Mouse (Mus musculus) MEL (cell line): ENCODE measurements at regions not wholly inside any gene's neighbourhood (a gene's known extent, or its start where the extent isn't known, plus 50 kb on each side); places are given as distances from the start of the nearest gene placed in this dataset.

Experiments
- DNase-seq: peaks from one replicate; pipeline ENCODE4 v3.0.0; 2011; ENCODE audit warnings: low read depth, low spot score
- H3K27ac ChIP-seq: 2 replicates; pipeline ENCODE4 v1.5.1; 2012; ENCODE audit warnings: low read depth, mild to moderate bottlenecking, control low read depth, low read length, moderate library complexity; ENCODE audit not compliant: control insufficient read depth
- H3K27me3 ChIP-seq, 2 experiments: fragments of 150-350 bp in 1 of 2; sonication (generic) in 1 of 2; 2 replicates each; pipeline ENCODE4 v1.6.1; 2012; ENCODE audit warnings: low read length in 2 of 2, mild to moderate bottlenecking in 2 of 2, improper control_type of control experiment in 1 of 2, moderate library complexity in 1 of 2; ENCODE audit not compliant: insufficient read depth in 2 of 2, control insufficient read depth in 1 of 2
- H3K36me3 ChIP-seq, 2 experiments: 2 replicates each; pipeline ENCODE4 v1.6.1; 2012 to 2014; ENCODE audit warnings: low read length in 2 of 2, improper control_type of control experiment in 1 of 2, inconsistent platforms in 1 of 2, mild to moderate bottlenecking in 1 of 2; ENCODE audit not compliant: insufficient read depth in 2 of 2, control insufficient read depth in 1 of 2
- H3K4me1 ChIP-seq, 2 experiments: fragments of 150-350 bp in 1 of 2; sonication (generic) in 1 of 2; 2 replicates each; pipeline ENCODE4 v1.6.1; 2012; ENCODE audit warnings: low read length in 2 of 2, improper control_type of control experiment in 1 of 2, mild to moderate bottlenecking in 1 of 2; ENCODE audit not compliant: insufficient read depth in 2 of 2, control insufficient read depth in 1 of 2
- H3K4me3 ChIP-seq, 2 experiments: fragments of 150-350 bp in 1 of 2; sonication (generic) in 1 of 2; 2 replicates each; pipeline ENCODE4 v1.5.1; 2012; ENCODE audit warnings: low read depth in 2 of 2, low read length in 2 of 2, mild to moderate bottlenecking in 2 of 2, moderate library complexity in 2 of 2, control low read depth in 1 of 2, improper control_type of control experiment in 1 of 2; ENCODE audit not compliant: control insufficient read depth in 1 of 2, insufficient read depth in 1 of 2
- H3K79me2 ChIP-seq: 2 replicates; pipeline ENCODE4 v1.6.1; 2012; ENCODE audit warnings: mild to moderate bottlenecking, low read length, moderate library complexity; ENCODE audit not compliant: control insufficient read depth, poor library complexity, insufficient read depth
- H3K9ac ChIP-seq: 2 replicates; pipeline ENCODE4 v1.6.1; 2012; ENCODE audit warnings: low read depth, mild to moderate bottlenecking, control low read depth, low read length, moderate library complexity; ENCODE audit not compliant: control insufficient read depth, poor library complexity, severe bottlenecking
- H3K9me3 ChIP-seq: fragments of 150-350 bp; sonication (generic); replicated peaks from 2 replicates; pipeline ENCODE4 v1.6.1; 2012; ENCODE audit warnings: mild to moderate bottlenecking, low read length, improper control_type of control experiment, moderate library complexity; ENCODE audit not compliant: insufficient read depth
- CHD2 ChIP-seq: IDR thresholded peaks from 2 replicates; pipeline ENCODE4 v1.6.1; 2011; ENCODE audit warnings: low read length, improper control_type of control experiment
- E2F4 ChIP-seq: IDR thresholded peaks from 2 replicates; pipeline ENCODE4 v1.6.1; 2011; ENCODE audit warnings: low read depth, low read length, improper control_type of control experiment, borderline replicate concordance
- EP300 ChIP-seq, 2 experiments: IDR thresholded peaks; 2 replicates each; pipeline ENCODE4 v1.6.1; 2011; ENCODE audit warnings: improper control_type of control experiment in 2 of 2, low read length in 2 of 2, low read depth in 1 of 2, mild to moderate bottlenecking in 1 of 2
- GABPA ChIP-seq: IDR thresholded peaks from 2 replicates; pipeline ENCODE4 v1.6.1; 2012; ENCODE audit warnings: low read depth, mild to moderate bottlenecking, inconsistent platforms, low read length, improper control_type of control experiment, moderate library complexity
- HCFC1 ChIP-seq: IDR thresholded peaks from 2 replicates; pipeline ENCODE4 v1.6.1; 2012; ENCODE audit warnings: low read depth, mild to moderate bottlenecking, inconsistent platforms, low read length, improper control_type of control experiment, moderate library complexity
- JUND ChIP-seq: IDR thresholded peaks from 2 replicates; pipeline ENCODE4 v1.6.1; 2011; ENCODE audit warnings: low read depth, mild to moderate bottlenecking, improper control_type of control experiment, low read length
- KAT2A ChIP-seq: conservative IDR thresholded peaks from 2 replicates; pipeline ENCODE4 v1.6.1; 2012; ENCODE audit warnings: low read depth, low read length, improper control_type of control experiment, inconsistent platforms
- MEF2A ChIP-seq: IDR thresholded peaks from 2 replicates; pipeline ENCODE4 v1.6.1; 2014; ENCODE audit warnings: low read depth, mild to moderate bottlenecking, inconsistent platforms, low read length, improper control_type of control experiment; ENCODE audit not compliant: poor library complexity, insufficient replicate concordance, severe bottlenecking; ENCODE audit errors: extremely low read depth
- MXI1 ChIP-seq: IDR thresholded peaks from 2 replicates; pipeline ENCODE4 v1.6.1; 2011; ENCODE audit warnings: mild to moderate bottlenecking, low read depth, low read length, improper control_type of control experiment
- MYC ChIP-seq: IDR thresholded peaks from 2 replicates; pipeline ENCODE4 v1.6.1; 2011; ENCODE audit warnings: low read depth, mild to moderate bottlenecking, low read length, improper control_type of control experiment, moderate library complexity
- NELFE ChIP-seq: IDR thresholded peaks from 2 replicates; pipeline ENCODE4 v1.6.1; 2011; ENCODE audit warnings: low read depth, low read length, improper control_type of control experiment
- NRF1 ChIP-seq: IDR thresholded peaks from 2 replicates; pipeline ENCODE4 v1.6.1; 2014; ENCODE audit warnings: low read depth, mild to moderate bottlenecking, inconsistent platforms, low read length, improper control_type of control experiment, moderate library complexity; ENCODE audit not compliant: poor library complexity, insufficient read depth, severe bottlenecking
- POLR2A ChIP-seq, 2 experiments: IDR thresholded peaks; 2 replicates each; pipeline ENCODE4 v1.6.1; 2011 to 2012; ENCODE audit warnings: low read length in 2 of 2, mild to moderate bottlenecking in 2 of 2, control low read depth in 1 of 2, improper control_type of control experiment in 1 of 2, low read depth in 1 of 2, moderate library complexity in 1 of 2; ENCODE audit not compliant: control insufficient read depth in 1 of 2, insufficient read depth in 1 of 2, poor library complexity in 1 of 2
- POLR2AphosphoS2 ChIP-seq: IDR thresholded peaks from 2 replicates; pipeline ENCODE4 v1.6.1; 2011; ENCODE audit warnings: low read length, improper control_type of control experiment
- RAD21 ChIP-seq: IDR thresholded peaks from 2 replicates; pipeline ENCODE4 v1.6.1; 2011; ENCODE audit warnings: mild to moderate bottlenecking, low read depth, low read length, improper control_type of control experiment
- SIN3A ChIP-seq: IDR thresholded peaks from 2 replicates; pipeline ENCODE4 v1.6.1; 2012; ENCODE audit warnings: low read length, improper control_type of control experiment, inconsistent platforms
- SMC3 ChIP-seq: IDR thresholded peaks from 2 replicates; pipeline ENCODE4 v1.6.1; 2011; ENCODE audit warnings: low read depth, low read length, improper control_type of control experiment
- TBP ChIP-seq: IDR thresholded peaks from 2 replicates; pipeline ENCODE4 v1.8.0; 2011; ENCODE audit warnings: low read depth, low read length, improper control_type of control experiment
- TCF12 ChIP-seq: IDR thresholded peaks from 2 replicates; pipeline ENCODE4 v1.6.1; 2014; ENCODE audit warnings: low read depth, mild to moderate bottlenecking, inconsistent platforms, low read length, improper control_type of control experiment, moderate library complexity
- UBTF ChIP-seq: IDR thresholded peaks from 2 replicates; pipeline ENCODE4 v1.6.1; 2012; ENCODE audit warnings: low read depth, mild to moderate bottlenecking, inconsistent platforms, low read length, improper control_type of control experiment, moderate library complexity, borderline replicate concordance; ENCODE audit not compliant: insufficient read depth
- ZKSCAN1 ChIP-seq: IDR thresholded peaks from 2 replicates; pipeline ENCODE4 v1.6.1; 2012; ENCODE audit warnings: low read depth, mild to moderate bottlenecking, inconsistent platforms, low read length, improper control_type of control experiment, moderate library complexity
- ZMIZ1 ChIP-seq: IDR thresholded peaks from 2 replicates; pipeline ENCODE4 v1.6.1; 2012; ENCODE audit warnings: low read depth, mild to moderate bottlenecking, inconsistent platforms, low read length, improper control_type of control experiment, moderate library complexity

- H3K4me1 ChIP-seq: peaks cover 0 to 3% of the 10 kb centered on the region in 2 experiments; a peak in 1 of 4 replicates
- no peak for TF ChIP-seq ZKSCAN1
- TF ChIP-seq NELFE: no peak
- no peak for TF ChIP-seq CHD2
- TF ChIP-seq NRF1: no peak
- no peak for TF ChIP-seq POLR2A (IDR thresholded peaks at IDR 0.05; ENCODE audit: control insufficient read depth in 1 of 2, insufficient read depth in 1 of 2, low read depth in 1 of 2, low read length in 2 of 2, poor library complexity in 1 of 2)
- no peaks in the 10 kb centered on the region for H3K79me2 ChIP-seq
- H3K4me3 ChIP-seq: no peak overlapping the region
- no peaks in the 10 kb centered on the region for H3K36me3 ChIP-seq
- DNase-seq: no peak
- no peaks in the 10 kb centered on the region; a peak in 1 of 4 replicates for H3K27me3 ChIP-seq
- no peak overlapping the region for H3K27ac ChIP-seq
- no peaks in the 10 kb centered on the region for H3K9me3 ChIP-seq
- H3K9ac ChIP-seq: no peak overlapping the region
Measured at GRCm38 (mm10) chr4:9133695-9134094, 894.9 kb upstream of the Car8 start.

GRCm38 (mm10) chr4:9132982-9133625 lies 894.3 kb upstream of the Car8 start:
- Histone ChIP-seq H3K36me3 (no peaks in the 10 kb centered on the region), H3K9ac (no peak overlapping the region), H3K4me1 (peaks cover 0 to 3% of the 10 kb centered on the region in 2 experiments; a peak in 1 of 4 replicates), H3K27ac (no peak overlapping the region), H3K4me3 (no peak overlapping the region), H3K9me3 (no peaks in the 10 kb centered on the region), H3K27me3 (no peaks in the 10 kb centered on the region; a peak in 1 of 4 replicates), H3K79me2 (no peaks in the 10 kb centered on the region)
- DNase-seq: no peak
- no peak for TF ChIP-seq KAT2A
- no peak for TF ChIP-seq GABPA
- TF ChIP-seq JUND: no peak
- TF ChIP-seq NELFE: no peak

- TF ChIP-seq MXI1 (no peak), SMC3 (no peak), EP300 (IDR thresholded peaks at IDR 0.05; ENCODE audit: low read depth in 1 of 2, low read length in 2 of 2) (no peak), CHD2 (no peak), UBTF (no peak), E2F4 (no peak), TBP (no peak), MEF2A (no peak), MYC (no peak), NRF1 (no peak), HCFC1 (no peak), TCF12 (no peak), RAD21 (no peak), SIN3A (no peak), POLR2AphosphoS2 (no peak), ZMIZ1 (no peak), GABPA (no peak)
- Histone ChIP-seq H3K4me3 (no peak overlapping the region), H3K9ac (no peak overlapping the region), H3K79me2 (no peaks in the 10 kb centered on the region), H3K36me3 (no peaks in the 10 kb centered on the region), H3K27me3 (no peaks in the 10 kb centered on the region; a peak in 1 of 4 replicates), H3K9me3 (no peaks in the 10 kb centered on the region), H3K4me1 (peaks cover 0 to 3% of the 10 kb centered on the region in 2 experiments; a peak in 1 of 4 replicates), H3K27ac (no peak overlapping the region)
- no peak for DNase-seq
Measured at GRCm38 (mm10) chr4:9132356-9132755, 893.5 kb upstream of the Car8 start.
